Mouse (Mus musculus) cerebellum, postnatal 14 days (tissue): ENCODE results near the gene Vmn2r83.
A peak's percentile ranks its signal among the peaks of the same experiment; 100 is the strongest.
"Not testable (repeated sequence)": the region's sequence is repeated elsewhere in the genome, so short reads cannot be mapped to it uniquely, and the experiment has no call there.

Experiments used
- DNase-seq, 2 experiments: peaks; one replicate each; pipeline ENCODE4 v3.0.0; 2021; ENCODE audit warnings: mixed read lengths in 2 of 2

The Vmn2r83 gene

DNA sequence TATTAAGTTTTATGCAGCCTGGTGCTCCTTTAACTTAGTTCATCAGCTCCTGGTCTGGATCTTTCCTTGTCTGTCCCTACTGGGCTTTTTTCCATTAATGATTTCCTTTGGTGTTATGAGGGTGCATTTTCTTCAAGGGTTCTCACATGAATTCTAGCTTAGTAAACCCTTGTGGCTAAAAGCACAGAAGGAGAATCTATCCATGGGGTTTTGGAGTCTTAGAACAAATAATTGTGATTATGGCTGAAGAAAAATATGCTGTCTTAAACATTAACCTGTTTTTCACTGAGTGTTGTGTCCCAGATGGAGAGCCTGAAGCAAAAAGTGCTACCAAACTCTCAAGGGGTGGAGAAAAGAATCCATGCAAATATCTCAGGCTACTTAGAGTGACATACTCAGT is at the start of gene Vmn2r83:
Gene Vmn2r83 (plus strand): TSS at position 301 of the 400 bp plus-strand sequence.
- no peak for DNase-seq

DNA sequence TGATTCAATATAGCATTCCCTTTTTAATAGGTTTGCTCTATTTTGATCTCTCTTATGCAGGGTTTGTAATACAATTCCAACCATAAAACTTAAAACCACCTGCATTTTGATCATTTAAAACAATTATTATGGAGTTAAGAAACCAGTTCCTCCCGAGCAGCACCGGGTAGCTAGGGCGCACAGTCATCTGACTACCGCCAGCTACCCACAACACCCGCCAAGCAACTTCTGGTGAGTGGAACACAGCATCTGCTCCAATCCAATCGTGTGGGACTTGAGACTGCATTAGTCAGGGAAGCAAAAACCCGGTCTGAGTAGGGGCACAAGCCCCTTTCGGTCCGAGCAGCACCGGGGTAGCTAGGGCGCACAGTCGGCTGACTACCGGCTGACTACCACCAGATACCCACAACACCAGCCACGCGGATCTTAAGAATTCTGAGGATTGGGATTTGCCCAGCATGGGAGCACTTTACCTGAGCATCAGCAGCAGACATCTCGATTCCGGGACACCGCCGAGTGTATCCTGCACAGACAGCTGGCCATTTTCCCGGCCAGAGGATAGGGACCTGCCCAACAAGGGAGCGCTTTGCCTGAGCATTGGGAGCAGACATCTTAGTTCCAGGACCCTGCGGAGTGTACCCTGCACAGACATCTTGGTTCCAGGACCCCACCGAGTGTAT is 33.2 kb upstream of the Vmn2r83 start:
- not testable (repeated sequence) for DNase-seq

DNA sequence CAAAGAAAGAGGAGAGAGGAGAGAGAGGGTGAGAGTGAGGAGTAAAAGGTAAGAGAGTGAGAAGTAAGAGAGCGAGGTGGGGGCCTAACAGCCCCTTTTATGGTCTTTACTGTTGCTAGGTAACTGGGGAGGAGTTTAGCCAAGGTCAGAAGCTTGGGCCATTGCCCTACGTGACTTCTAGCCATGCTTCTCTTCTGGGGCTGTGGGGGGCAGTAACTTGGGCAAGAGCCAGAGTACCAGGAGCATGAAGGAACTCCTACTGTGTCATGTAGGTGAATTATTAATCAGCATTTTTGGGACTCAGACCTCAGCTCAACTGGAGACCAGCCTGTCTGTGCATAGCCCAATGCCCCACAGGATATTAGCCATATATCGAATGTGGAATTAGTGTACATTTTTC is 27.4 kb downstream of the Vmn2r83 start:
- DNase-seq, result no peak

DNA sequence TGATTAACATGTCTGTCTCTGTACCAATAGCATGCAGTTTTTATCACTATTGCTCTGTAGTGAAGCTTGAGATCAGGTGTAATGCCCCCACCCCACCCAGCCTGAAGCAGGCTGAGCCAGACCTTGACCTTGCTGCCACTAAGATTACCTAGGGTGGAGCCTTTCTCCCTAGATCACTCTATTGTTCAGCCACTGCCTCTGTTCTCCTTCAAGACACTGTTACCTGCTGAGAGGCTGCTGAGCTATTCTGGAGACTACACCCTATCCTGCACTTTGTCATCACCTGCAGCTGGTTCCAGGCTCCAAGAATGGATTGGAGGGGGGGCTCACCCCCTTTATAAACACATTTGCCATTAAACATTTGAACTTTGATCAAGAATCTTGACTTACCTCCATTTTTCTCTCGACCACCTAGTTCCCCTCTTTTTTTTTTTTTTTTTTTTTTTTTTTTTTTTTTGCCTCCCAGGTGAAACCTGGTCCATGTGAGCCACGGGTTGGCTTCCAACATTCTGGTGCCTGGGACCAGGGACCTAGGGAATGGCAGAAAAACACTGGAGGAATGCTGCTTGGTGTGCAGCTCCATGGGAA is 28.3 kb downstream of the Vmn2r83 start:
- no peak for DNase-seq

DNA sequence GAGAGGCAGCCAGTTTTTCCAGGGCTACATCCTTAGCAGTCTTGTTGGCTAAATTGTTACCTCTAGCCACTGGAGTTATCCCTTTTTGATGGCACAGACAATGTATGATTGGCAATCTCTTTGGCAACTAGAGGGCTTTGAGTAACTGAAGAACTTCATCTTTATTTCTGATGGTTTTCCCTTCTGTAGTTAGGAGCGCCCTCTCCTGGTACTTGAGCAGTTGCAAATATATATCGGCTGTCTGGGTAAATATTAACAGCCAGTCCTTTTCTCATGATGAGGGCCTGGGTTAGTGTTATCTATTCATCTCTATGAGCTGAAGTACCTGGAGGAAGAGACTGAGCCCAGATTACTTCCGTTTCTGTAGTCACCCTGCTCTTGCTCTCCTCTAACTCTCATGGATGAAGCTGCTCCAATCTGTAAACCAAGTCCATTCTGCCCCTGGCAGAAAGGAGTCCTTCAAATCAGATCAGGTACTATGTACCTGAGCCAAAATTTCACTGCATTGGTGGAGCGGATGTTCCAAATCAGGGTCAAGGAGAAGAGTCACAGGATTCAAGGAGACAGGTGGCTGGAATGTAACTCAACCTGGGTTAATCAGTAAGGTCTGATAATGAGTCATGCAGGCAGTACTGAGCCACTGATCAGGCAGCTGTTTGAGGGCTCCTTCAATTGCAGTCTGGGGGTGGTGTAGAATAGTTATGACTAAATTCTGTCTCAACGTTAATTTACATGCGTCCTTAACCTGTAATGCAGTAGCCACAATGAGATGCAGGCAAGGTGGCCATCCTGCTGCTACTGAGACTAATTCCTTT is 34.5 kb downstream of the Vmn2r83 start:
- no peak for DNase-seq

DNA sequence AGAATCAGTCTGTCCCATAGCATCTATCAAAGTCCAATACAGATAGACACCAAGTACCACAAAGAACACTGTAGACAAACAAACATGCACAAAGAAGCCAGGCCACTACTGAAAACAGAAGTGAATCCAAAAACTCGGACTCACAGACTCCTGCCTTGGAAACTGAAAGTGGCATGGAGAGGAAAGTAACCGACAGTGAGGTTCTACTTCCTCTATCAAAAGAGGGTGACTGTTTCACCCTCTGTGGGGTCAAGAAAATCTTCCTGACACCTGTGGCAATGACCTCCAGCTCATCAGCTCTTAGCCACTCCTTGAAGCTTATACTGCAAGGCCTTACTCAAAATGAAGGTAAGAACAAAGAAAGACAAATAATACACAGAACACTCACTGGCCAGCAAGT is 38.2 kb downstream of the Vmn2r83 start:
- DNase-seq, result no peak

DNA sequence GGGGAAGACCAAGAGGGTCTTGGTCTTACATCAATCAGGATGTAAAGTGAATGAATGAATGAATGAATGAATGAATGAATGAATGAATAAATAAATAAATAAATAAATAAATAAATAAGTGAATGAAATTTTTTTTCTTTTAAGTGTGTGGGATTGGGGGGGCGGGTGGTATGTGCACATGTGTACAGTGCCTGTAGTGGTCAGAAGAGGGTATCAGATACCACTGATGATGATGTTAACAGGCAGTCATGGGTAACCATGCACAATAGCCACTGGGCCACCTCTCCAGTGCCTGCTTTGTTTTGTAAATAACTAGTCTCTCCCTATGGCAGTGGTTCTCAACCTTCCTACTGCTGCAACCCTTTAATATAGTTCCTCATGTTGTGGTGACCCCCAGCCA is 55.9 kb downstream of the Vmn2r83 start:
- DNase-seq, result no peak

DNA sequence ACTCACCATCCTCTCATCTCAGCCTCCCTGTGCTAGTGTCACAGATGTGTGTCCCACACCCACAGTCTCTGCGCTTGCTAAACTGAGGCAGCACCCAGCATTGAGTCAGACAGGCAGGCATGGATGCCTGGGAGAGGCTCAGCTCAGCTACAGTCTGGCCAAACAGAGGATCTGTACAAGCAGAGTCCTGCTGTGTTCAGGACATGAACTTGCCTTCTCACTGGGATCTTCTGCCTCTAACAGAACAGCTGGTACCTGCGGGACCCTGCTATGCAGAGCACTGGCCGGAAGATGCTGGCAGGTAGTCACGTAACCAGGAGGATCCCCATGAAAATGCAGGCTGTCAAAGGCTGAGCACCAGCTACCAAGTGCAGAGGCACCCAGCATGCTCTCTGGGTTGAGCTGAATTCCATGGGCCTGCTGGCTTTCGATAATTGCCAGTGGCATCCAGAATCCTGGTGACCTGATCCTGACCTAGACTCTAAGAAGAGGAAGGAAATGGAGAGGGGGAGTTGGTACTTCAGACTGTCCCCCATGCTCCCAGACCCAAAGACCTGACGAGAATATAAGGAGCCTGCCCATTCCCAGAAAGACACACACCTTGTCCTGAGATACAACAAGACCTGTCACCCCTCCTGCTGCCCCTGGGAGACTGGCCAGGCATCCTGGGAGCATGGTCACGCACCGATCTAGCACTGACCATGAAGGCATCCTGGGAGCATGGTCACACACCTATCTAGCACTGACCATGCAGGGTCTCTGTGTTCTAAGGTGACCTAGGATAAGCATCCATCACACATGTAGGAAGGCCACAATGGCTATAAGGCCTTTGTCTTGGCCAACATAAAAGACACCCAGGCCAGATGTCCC is 57.2 kb downstream of the Vmn2r83 start:
- DNase-seq, result peak; percentile 41 to 51

DNA sequence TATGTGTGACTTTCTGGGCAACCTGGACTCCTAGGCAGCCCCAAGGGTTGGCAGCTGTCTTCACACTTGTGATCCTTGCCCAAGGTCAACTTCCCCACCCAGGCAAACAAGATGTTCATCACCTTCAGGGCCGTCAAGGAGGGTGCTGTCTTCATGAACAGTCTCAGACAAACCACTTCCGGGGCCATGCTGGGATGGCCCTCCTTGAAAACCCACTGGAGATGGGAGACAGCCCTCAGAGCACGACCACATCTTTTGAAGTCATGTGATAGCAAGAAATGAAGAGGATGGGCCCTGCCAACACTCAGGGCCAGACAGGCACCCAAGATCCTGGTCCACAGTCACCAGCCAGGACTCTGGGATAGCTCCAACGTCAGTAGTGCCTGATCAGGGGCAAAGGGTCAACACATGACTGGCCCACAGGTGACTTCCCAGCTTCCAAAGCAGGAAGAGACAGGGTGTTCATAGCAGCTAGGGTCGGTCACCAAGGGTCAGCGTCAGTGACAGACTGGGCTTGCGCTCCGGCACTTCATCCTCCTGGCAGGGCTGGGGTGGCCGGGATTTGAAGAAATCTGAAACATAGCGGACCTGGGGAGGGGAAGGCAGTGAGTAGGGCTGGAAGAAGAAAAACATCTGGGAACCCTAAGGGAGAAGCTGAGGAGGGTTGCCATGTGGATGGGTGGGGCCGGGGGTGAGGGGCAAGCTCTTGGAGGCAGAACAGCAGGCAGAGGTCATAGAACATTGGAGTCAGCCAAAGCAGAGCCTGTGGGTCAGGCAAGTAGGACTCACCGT is 58.3 kb downstream of the Vmn2r83 start:
- no peak for DNase-seq

DNA sequence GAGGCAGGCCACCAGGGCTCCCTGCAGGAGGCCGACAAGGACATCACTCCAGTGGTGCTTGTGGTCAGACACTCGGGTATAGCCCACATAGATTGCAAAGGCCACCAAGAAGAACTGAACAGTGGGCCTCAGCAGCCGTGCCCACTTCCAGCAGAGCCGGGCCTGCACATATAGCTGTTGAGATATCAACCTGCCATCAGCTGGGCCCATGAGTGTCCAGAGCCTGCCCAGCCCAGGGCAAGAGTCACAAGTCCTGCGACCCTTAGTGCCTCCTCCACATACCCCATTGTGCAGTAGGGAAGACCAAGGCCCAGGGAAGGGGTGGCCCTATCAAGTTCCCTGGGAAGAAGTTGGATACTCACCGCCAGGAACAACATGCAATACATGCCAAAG is 58.9 kb downstream of the Vmn2r83 start:
- DNase-seq, result peak in 1 of 2 experiments; percentile 1

DNA sequence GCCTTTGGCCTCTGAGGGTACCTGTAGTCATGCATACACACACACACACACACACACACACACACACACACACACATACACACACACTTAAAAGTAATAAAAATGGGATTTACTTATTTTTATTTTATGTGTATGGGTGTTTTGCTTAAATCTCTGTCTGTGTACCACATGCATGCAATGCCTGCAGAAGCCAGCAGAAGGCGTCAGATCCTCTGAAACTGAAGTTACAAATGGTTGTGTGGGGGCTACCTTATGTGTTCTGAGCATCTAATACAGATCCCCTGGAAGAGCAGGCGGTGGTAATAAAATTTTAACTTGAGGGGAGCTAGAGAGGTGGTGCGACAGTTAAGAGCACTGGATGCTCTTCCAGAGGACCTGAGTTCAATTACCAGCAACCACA is 59.5 kb downstream of the Vmn2r83 start:
- DNase-seq, result no peak

DNA sequence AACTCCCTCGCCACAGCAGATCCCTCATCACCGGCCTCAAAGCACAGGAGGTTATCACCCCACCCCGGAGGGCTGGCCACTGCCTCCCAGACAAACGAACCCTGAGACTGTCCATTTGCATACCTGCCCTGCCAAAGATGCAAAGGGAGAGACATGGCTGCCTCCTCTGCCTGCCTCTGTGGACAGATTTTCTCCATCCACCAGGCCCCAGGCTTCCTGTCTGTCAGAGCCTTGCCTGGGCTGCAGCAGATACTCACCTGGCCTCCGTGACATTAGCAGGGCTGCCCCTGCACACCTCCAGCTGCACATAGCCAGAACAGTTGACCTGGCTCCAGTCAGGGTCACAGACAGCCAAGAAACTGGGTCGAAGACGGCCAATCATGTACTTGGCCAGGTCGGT is 61.7 kb downstream of the Vmn2r83 start:
- peak in 1 of 2 experiments; percentile 1 for DNase-seq

DNA sequence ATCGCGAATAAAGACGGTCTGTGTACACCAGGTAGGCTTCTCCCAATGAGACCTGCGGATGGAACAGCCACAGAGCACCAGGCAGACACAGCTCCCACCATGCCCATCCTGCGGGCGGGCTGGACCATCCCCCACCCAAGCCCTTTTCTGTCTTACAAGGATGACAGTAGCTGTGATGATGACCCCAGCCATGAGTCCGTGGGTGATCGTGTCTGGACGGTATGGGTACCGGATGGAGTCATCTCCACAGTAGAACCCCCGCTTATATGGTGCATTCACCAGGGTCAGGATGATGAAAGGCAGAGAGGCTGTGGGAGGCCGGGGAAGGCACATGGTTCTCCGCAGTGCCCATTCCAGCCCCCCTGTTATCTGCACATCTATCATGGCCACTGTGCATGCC is 62.2 kb downstream of the Vmn2r83 start:
- DNase-seq, result no peak

DNA sequence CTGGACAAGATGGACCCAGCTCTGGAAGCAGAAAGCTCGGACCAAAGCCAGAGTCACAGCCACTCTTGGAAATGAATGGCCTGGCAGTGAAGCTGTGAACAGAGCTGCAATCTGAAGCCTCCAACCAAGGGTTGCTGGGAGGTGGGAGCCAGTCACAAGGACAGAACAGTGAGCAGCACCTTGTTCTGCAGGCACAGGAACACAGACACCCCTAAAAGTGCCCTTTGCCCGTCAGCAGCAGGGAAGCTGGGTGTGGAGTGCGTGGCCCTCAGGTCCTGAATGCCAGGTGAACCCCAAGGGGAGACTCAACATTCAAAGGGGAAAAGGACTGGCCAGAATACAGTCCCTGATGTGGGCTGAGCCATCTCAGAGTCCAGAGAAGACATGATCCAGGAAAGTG is 63.1 kb downstream of the Vmn2r83 start:
- DNase-seq, result peak in 1 of 2 experiments; percentile 10

DNA sequence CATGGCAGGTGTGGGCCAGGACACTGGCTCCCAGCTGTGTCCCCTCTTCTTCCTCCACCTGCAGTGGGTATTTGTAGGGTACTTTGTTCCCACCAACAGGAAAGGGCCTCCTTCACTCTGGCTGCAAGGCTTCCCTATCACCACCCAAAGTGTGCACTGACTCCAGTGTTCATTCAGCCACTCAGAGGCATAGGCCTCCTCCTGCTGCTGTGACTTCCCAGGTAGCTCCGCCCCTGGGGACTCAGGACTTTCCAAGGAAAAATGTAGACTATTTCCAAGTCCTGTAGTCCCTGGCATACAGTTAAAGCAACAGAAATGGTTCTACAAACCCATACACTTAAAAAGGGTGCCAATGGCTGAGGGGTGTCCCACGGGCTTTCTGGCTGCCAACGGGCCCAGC is 64.1 kb downstream of the Vmn2r83 start:
- no peak for DNase-seq

DNA sequence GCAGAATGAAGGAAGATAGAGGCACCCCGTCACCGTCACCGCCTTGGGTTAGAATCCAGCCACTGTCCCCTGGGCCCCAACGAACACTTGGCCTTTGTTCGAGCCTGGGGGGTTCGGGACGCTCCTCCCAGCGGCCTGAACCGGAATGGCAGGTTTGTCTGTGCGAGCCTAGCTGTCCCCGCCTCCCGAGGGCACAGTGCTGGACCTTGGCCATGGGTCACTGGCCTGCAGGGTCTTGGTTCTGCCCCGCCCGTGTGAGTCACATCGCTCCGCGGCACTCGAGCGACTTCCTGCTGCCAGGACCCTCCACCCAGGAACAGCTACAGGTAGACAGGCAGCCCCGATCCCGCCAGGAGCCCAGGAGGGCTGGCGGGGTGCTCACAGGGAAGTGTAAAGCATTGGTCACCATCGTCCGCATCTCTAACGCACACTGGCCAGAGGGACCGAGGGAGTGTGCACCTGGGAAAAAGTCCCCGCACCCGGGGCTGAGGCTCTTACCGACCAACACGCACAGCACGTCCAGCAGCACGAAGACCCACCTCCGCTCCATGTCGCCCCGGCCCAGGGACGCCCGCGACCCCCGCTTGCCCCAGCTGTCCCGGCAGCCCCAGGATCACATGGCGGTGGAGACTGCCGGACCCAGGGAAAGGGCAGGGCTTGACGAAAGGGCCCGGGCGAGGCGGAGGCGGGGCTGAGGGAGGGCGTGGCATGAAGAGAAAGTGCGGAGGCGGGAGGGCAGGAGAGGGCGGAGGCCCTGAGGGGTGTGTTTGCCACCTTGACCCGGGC is 64.8 kb downstream of the Vmn2r83 start, which contains the start of gene Plpp2:
Gene Plpp2 (minus strand): TSS at position 671 of the 786 bp plus-strand sequence.
- DNase-seq, result peak; percentile 60 to 70

DNA sequence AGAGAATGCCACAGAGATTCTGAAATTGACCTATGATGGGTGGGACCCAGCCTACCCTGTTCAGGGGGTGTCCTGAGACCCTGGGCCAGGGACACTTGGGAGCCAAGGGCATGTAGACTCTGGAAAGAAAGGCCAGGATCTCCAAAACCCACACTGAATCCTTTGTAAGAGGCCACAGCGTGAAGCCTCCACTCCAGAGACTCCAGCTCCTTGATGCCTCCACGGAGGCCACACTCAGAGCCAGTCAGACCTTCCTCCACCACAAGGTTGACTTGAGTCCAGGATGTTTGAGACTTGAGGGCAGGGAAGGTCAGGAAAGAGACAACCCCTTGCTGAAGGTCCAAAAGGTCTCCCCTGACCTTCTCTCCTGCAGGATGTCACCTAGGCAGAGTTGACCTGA is 65.9 kb downstream of the Vmn2r83 start:
- peak in 1 of 2 experiments; percentile 1 for DNase-seq

DNA sequence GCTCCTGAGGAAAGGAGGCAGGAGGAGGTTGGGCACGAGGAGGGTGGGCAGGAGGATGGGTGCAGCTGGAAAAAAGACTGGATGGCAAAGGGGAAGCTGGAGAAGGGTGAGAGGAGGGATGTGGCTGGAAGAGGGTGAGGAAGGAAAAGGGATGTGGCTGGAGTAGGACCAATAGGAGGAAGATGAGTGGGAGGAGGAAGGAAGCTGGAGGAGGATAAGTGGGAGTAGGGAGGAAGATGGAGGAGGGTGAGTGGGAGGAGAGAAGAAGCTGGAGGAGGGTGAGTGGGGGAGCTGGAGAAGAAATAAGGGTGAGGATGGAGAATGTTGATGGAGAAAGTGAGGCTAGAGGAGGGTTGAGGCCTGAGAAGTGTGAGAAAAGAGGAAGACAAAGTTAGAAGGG is 66.9 kb downstream of the Vmn2r83 start:
- DNase-seq, result no peak

DNA sequence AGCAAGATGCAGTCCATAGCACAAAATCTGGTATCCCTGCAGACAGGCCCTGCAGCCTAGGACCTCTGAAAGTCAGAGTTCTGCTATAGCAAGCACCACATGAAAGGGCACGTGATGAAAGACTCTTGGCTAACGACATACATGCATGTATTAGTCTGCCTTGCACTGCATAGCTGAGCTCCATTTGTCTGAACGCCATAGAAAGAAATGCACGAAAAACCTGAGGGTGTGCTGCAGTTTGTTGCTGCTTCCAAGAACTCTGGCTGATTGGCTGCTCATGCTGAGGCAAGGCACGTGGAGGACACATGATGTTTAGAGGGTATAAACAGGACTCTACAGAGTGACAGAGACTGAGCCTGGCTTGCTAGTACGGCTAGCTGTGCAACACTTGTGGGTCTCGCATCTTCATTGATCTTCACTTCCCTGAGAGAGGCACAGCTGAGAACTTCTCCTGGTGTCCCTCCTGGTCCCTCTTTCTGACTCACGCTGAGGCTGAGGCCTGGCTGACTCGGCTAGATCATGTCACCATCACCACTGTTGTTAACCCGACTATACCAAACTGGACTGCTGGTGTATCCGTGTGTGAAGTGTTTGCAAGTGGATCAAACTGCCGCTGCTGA is 68.0 kb downstream of the Vmn2r83 start:
- peak in 1 of 2 experiments; percentile 1 for DNase-seq

DNA sequence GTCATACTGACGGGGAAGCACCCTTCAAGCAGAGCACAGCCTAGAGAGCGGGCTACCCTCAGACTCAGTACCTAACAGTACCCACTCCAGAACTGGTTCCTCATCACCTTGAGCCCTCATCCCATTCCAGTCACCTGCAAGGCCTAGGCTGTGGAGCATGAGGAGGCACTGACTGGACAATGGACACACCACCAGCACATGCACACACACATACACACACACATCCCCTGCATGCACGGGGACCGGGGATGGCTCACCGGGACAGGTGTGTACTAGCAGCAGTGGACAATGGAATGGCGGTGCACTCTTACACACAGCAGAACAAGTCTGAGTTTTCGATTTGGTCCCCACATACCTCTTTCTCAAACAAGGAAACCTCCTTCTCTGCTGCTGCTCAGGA is 68.7 kb downstream of the Vmn2r83 start:
- no peak for DNase-seq

DNA sequence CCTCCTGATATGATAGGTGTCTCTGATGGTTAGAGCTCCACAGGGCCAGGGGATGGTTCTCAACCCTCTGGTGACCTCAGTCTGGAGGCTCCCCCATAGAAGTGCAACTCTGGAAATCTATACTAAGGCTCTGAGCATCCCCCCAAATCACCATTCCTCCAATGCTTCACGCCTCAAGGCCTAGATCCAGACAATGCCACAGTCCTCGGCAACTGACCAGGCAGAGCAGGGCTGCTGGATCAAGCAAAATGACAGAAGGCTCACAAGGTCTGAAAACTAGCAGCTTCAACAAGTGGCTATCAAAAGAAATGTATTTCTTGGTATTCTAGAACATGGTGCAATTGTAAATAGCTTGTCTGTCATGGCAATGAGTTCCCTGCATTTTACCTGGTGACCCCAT is 69.2 kb downstream of the Vmn2r83 start:
- peak in 1 of 2 experiments; percentile 1 for DNase-seq
